Mouse (Mus musculus): ENCODE results near the gene Igdcc4. TPM values are rescaled to one million over a fixed set of nuclear protein-coding genes. Genes with fewer than 3 reads are reported as not detected.

The Igdcc4 gene
- total and polyA plus RNA-seq, 3 experiments, result under 0.01 to 0.14 TPM; not detected in 1

GRCm38 (mm10) chr9:65113694-65114093, 12.4 kb downstream of the Igdcc4 start:
- no peak overlapping the region for H3K9ac ChIP-seq (ENCODE audit: control insufficient read depth, low read depth, low read length, poor library complexity, severe bottlenecking)
- H3K27ac ChIP-seq (ENCODE audit: control insufficient read depth, low read depth, low read length), result no peak overlapping the region
- H3K4me3 ChIP-seq (ENCODE audit: control insufficient read depth in 1 of 2, insufficient read depth in 1 of 2, low read depth in 2 of 2, low read length in 2 of 2), result no peak overlapping the region
- no peaks in the 10 kb centered on the region for H3K4me1 ChIP-seq (ENCODE audit: control insufficient read depth in 1 of 2, insufficient read depth in 2 of 2, low read length in 2 of 2)
- no peaks in the 10 kb centered on the region for H3K9me3 ChIP-seq (replicated peaks; ENCODE audit: insufficient read depth, low read length)
- TF ChIP-seq E2F4 (IDR thresholded peaks at IDR 0.05; ENCODE audit: borderline replicate concordance, low read depth, low read length), result no peak
- no peak for TF ChIP-seq MXI1 (IDR thresholded peaks at IDR 0.05; ENCODE audit: low read depth, low read length)
- TF ChIP-seq ZC3H11A (IDR thresholded peaks at IDR 0.05; ENCODE audit: low read depth, low read length), result no peak
- no peak for TF ChIP-seq MYC (IDR thresholded peaks at IDR 0.05; ENCODE audit: low read depth, low read length)
- no peak for TF ChIP-seq POLR2A (IDR thresholded peaks at IDR 0.05; ENCODE audit: control insufficient read depth in 1 of 2, insufficient read depth in 1 of 2, low read depth in 1 of 2, low read length in 2 of 2, poor library complexity in 1 of 2)
- no peak for TF ChIP-seq KAT2A (conservative IDR thresholded peaks at IDR 0.05; ENCODE audit: low read depth, low read length)
- TF ChIP-seq USF2 (IDR thresholded peaks at IDR 0.05; ENCODE audit: borderline replicate concordance in 1 of 2, insufficient read depth in 1 of 2, low read depth in 1 of 2, low read length in 2 of 2), result no peak
- no peak for TF ChIP-seq MAX (IDR thresholded peaks at IDR 0.05; ENCODE audit: low read length)
- TF ChIP-seq MAZ (IDR thresholded peaks at IDR 0.05; ENCODE audit: low read depth, low read length), result no peak
- no peak for TF ChIP-seq ETS1 (IDR thresholded peaks at IDR 0.05; ENCODE audit: low read depth, low read length)
- no peak for TF ChIP-seq JUND (IDR thresholded peaks at IDR 0.05; ENCODE audit: low read depth, low read length)
- TF ChIP-seq RAD21 (IDR thresholded peaks at IDR 0.05; ENCODE audit: low read depth, low read length), result no peak
- no peak for TF ChIP-seq BHLHE40 (IDR thresholded peaks at IDR 0.05; ENCODE audit: borderline replicate concordance, low read depth, low read length)
- no peak for TF ChIP-seq HCFC1 (IDR thresholded peaks at IDR 0.05; ENCODE audit: low read depth, low read length)
- TF ChIP-seq UBTF (IDR thresholded peaks at IDR 0.05; ENCODE audit: borderline replicate concordance, insufficient read depth, low read depth, low read length), result no peak
- TF ChIP-seq MYB (IDR thresholded peaks at IDR 0.05; ENCODE audit: low read depth, low read length), result no peak
- TF ChIP-seq USF1 (IDR thresholded peaks at IDR 0.05; ENCODE audit: low read depth, low read length), result no peak
- TF ChIP-seq GATA1 (IDR thresholded peaks at IDR 0.05; ENCODE audit: low read depth, low read length), result no peak
- no peaks in the 10 kb centered on the region for H3K36me3 ChIP-seq (ENCODE audit: control insufficient read depth in 1 of 2, insufficient read depth in 2 of 2, low read length in 2 of 2)
- peaks cover 22 to 28% of the 10 kb centered on the region in 2 experiments for H3K27me3 ChIP-seq (ENCODE audit: control insufficient read depth in 1 of 2, insufficient read depth in 2 of 2, low read length in 2 of 2)
- no peak for DNase-seq (ENCODE audit: low read depth, low spot score)
- no peaks in the 10 kb centered on the region for H3K79me2 ChIP-seq (ENCODE audit: control insufficient read depth, insufficient read depth, low read length, poor library complexity)

- Histone ChIP-seq H3K79me2 (ENCODE audit: control insufficient read depth, insufficient read depth, low read length, poor library complexity) (no peaks in the 10 kb centered on the region), H3K4me1 (ENCODE audit: control insufficient read depth in 1 of 2, insufficient read depth in 2 of 2, low read length in 2 of 2) (no peaks in the 10 kb centered on the region), H3K9ac (ENCODE audit: control insufficient read depth, low read depth, low read length, poor library complexity, severe bottlenecking) (no peak overlapping the region), H3K4me3 (ENCODE audit: control insufficient read depth in 1 of 2, insufficient read depth in 1 of 2, low read depth in 2 of 2, low read length in 2 of 2) (no peak overlapping the region), H3K27me3 (ENCODE audit: control insufficient read depth in 1 of 2, insufficient read depth in 2 of 2, low read length in 2 of 2) (peaks cover 22 to 26% of the 10 kb centered on the region in 2 experiments), H3K9me3 (replicated peaks; ENCODE audit: insufficient read depth, low read length) (no peaks in the 10 kb centered on the region), H3K27ac (ENCODE audit: control insufficient read depth, low read depth, low read length) (no peak overlapping the region), H3K36me3 (ENCODE audit: control insufficient read depth in 1 of 2, insufficient read depth in 2 of 2, low read length in 2 of 2) (no peaks in the 10 kb centered on the region)
- no peak for DNase-seq (ENCODE audit: low read depth, low spot score)
- no peak for TF ChIP-seq POLR2AphosphoS2 (IDR thresholded peaks at IDR 0.05; ENCODE audit: low read length)
- TF ChIP-seq MYB (IDR thresholded peaks at IDR 0.05; ENCODE audit: low read depth, low read length), result no peak
- no peak for TF ChIP-seq BHLHE40 (IDR thresholded peaks at IDR 0.05; ENCODE audit: borderline replicate concordance, low read depth, low read length)
- TF ChIP-seq GABPA (IDR thresholded peaks at IDR 0.05; ENCODE audit: low read depth, low read length), result no peak
- TF ChIP-seq ZNF384 (IDR thresholded peaks at IDR 0.05; ENCODE audit: low read depth, low read length), result no peak
- TF ChIP-seq CHD1 (IDR thresholded peaks at IDR 0.05; ENCODE audit: low read depth, low read length), result no peak
- no peak for TF ChIP-seq MEF2A (IDR thresholded peaks at IDR 0.05; ENCODE audit: extremely low read depth, insufficient replicate concordance, low read depth, low read length, poor library complexity, severe bottlenecking)
- no peak for TF ChIP-seq MYC (IDR thresholded peaks at IDR 0.05; ENCODE audit: low read depth, low read length)
- no peak for TF ChIP-seq POLR2AphosphoS5 (IDR thresholded peaks at IDR 0.05; ENCODE audit: borderline replicate concordance, low read depth, low read length)
- no peak for TF ChIP-seq UBTF (IDR thresholded peaks at IDR 0.05; ENCODE audit: borderline replicate concordance, insufficient read depth, low read depth, low read length)
- no peak for TF ChIP-seq ZMIZ1 (IDR thresholded peaks at IDR 0.05; ENCODE audit: low read depth, low read length)
- no peak for TF ChIP-seq ELF1 (IDR thresholded peaks at IDR 0.05; ENCODE audit: low read depth, low read length)
Measured at GRCm38 (mm10) chr9:65115891-65116290, 14.6 kb downstream of the Igdcc4 start.
